Mouse (Mus musculus) forebrain, embryonic 12.5 days (tissue): ENCODE measurements around the gene H2-M5. TPM values are rescaled to one million over a fixed set of nuclear protein-coding genes. Genes with fewer than 3 reads are reported as not detected.
"Not testable (repeated sequence)": the region's sequence is repeated elsewhere in the genome, so short reads cannot be mapped to it uniquely, and the experiment has no call there.

Experiments
- ATAC-seq: fragments of 200-750 bp; cut with Nextera tagmentation; 2 replicates; pipeline ENCODE4 v1.8.0; 2017; ENCODE audit warnings: moderate TSS enrichment; ENCODE audit not compliant: low FRiP score
- H3K27ac ChIP-seq: fragments of 300-500 bp; sonication (generic); 2 replicates; pipeline ENCODE4 v1.5.1; 2016; ENCODE audit warnings: mild to moderate bottlenecking
- H3K27me3 ChIP-seq: fragments of 300-500 bp; sonication (generic); 2 replicates; pipeline ENCODE4 v1.6.1; 2016; ENCODE audit warnings: mild to moderate bottlenecking
- H3K36me3 ChIP-seq: fragments of 300-500 bp; sonication (generic); replicated peaks from 2 replicates; pipeline ENCODE4 v1.6.1; 2016; ENCODE audit warnings: mild to moderate bottlenecking
- H3K4me1 ChIP-seq: fragments of 300-500 bp; sonication (generic); 2 replicates; pipeline ENCODE4 v1.6.1; 2016
- H3K4me2 ChIP-seq: fragments of 300-500 bp; sonication (generic); 2 replicates; pipeline ENCODE4 v1.6.1; 2016; ENCODE audit warnings: mild to moderate bottlenecking, moderate library complexity
- H3K4me3 ChIP-seq: fragments of 300-500 bp; sonication (generic); replicated peaks from 2 replicates; pipeline ENCODE4 v1.5.1; 2016; ENCODE audit warnings: mild to moderate bottlenecking
- H3K9ac ChIP-seq: fragments of 300-500 bp; sonication (generic); 2 replicates; pipeline ENCODE4 v1.6.1; 2016; ENCODE audit warnings: mild to moderate bottlenecking
- H3K9me3 ChIP-seq: fragments of 300-500 bp; sonication (generic); 2 replicates; pipeline ENCODE4 v1.6.1; 2016
- WGBS: fragments of 180-500 bp; shearing (Covaris S2); methylation state at CpG from one replicate; pipeline ENCODE4 v1.1.7; 2016; 5-methylcytosine and 5-hydroxymethylcytosine counted together
- polyA plus RNA-seq: library from polyadenylated mRNA; unstranded; fragments of >200 nt; fragmentation: Nextera tagmentation; extraction: Ambion mirVana; gene quantifications from 2 replicates; pipeline ENCODE4 v1.2.1, GENCODE M21; 2016

Gene H2-M5
- polyA plus RNA-seq, 1 experiment from 2014 or later: 1.6 TPM

GRCm38 (mm10) chr17:36990630-36991029 lies 1.3 kb upstream of the H2-M5 start:
- WGBS: 91% methylated on average over 6 of the region's 6 CpGs
- H3K4me1 ChIP-seq, H3K36me3 ChIP-seq, H3K4me2 ChIP-seq, H3K9me3 ChIP-seq, H3K9ac ChIP-seq, H3K27ac ChIP-seq, H3K4me3 ChIP-seq, ATAC-seq: not testable (repeated sequence)
- peaks cover 28% of the 10 kb centered on the region for H3K27me3 ChIP-seq

DNA sequence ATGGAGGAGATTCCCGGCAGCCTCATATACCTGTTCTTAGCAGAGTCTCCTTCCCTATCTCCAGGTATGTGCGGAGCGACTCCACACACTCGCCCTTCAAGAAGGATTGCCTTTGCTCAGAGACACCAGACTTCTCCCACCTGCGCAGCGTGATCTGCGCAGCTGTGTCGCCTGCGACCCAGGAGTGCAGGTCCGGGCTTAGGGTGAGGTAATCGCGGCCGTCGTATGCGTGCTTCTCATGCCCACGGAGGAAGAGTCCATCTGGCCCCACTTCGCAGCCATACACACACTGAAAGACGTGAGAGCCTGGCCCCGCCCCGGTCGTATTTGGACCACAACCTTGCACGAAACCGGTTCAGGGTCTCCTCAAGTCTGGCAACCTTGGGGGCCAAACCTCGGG lies 862 bp downstream of the H2-M5 start:
- WGBS: 5% methylated on average over 24 of the region's 24 CpGs
- H3K9me3 ChIP-seq: no peaks in the 10 kb centered on the region
- H3K27me3 ChIP-seq: peaks cover 28% of the 10 kb centered on the region
- no peaks in the 10 kb centered on the region for H3K4me1 ChIP-seq
- no peaks in the 10 kb centered on the region for H3K36me3 ChIP-seq
- no peak overlapping the region for H3K9ac ChIP-seq
- H3K4me2 ChIP-seq: peak overlapping the region; percentile 10; the same call in 1 of the 2 replicates
- ATAC-seq: no peak
- 0 out of 2 replicates have a peak overlapping the region, but pooled peaks have one; percentile 1 for H3K4me3 ChIP-seq
- no peak overlapping the region for H3K27ac ChIP-seq

GRCm38 (mm10) chr17:36982253-36983155 lies 6.8 kb downstream of the H2-M5 start:
- no peak for ATAC-seq
- Histone ChIP-seq H3K27ac (no peak overlapping the region), H3K4me2 (no peak overlapping the region), H3K27me3 (peaks cover 17% of the 10 kb centered on the region), H3K4me3 (no peak overlapping the region), H3K4me1 (peaks cover 13% of the 10 kb centered on the region), H3K9ac (no peak overlapping the region), H3K9me3 (no peaks in the 10 kb centered on the region), H3K36me3 (no peaks in the 10 kb centered on the region)
- WGBS: 23% methylated on average over 5 of the region's 5 CpGs

DNA sequence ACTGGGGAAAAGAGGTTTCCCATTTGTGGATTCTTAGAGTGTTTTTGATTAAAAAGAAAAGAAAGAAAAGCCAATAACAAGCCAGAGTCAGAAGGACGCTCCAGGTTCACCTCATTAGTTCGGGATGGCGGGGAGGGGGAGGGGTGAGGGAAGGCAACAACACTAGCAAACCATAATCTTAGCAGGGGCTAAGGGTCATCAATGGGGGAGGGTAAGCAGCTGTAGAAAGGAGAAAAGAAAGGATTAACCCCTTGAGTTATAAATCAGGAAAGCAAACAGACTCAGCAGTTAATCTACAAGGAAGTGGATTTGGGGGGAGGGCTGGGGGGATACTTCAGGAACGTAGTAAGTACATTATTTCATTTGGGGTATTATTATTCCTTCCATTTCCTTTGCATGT lies 7.5 kb downstream of the H2-M5 start:
- Histone ChIP-seq H3K4me1 (peaks cover 13% of the 10 kb centered on the region), H3K36me3 (no peaks in the 10 kb centered on the region), H3K4me3 (no peak overlapping the region), H3K4me2 (no peak overlapping the region), H3K9ac (no peak overlapping the region), H3K9me3 (no peaks in the 10 kb centered on the region), H3K27ac (no peak overlapping the region), H3K27me3 (0 out of 2 replicates have a peak, but pooled peaks cover 13% of the 10 kb centered on the region)
- 7% methylated on average over 4 of the region's 4 CpGs for WGBS
- no peak for ATAC-seq

DNA sequence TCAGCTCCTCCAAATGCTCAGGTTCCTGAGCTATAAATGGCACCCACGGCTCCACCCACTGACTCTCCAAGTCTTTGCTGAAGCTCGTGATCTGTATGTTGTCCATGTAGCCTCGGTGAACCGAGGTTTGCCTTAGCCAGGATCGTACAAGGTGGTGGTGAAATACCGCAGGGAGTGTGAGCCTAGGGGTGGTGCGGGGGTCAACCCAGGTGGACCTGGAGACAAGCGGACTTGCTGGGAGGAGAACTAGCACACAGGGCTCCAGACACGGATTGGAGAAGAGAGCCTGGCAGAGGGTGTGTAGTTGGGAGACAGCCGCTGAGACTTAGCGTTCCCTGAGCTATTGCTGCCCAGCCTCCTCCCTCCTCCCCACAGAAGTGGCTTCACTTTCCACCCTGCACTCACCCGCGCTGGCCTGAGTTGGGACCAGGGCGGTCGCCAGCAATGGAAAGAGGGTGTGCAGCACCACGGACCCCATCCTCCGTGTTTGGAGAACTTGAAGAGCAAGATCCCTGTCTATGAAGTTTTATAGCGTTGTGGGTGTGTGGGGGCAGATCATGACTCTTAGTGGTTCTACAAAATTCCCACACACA lies 8.0 kb downstream of the H2-M5 start, which contains the start of gene 2410137M14Rik:
2410137M14Rik (minus strand) TSS at position 17 of the 593 bp plus-strand sequence.
- no peak within 1 kb of the TSS for H3K4me3 ChIP-seq
- 0 out of 2 replicates have a peak, but pooled peaks cover 13% of the 10 kb centered on the region for H3K27me3 ChIP-seq
- 18% methylated on average over 18 of the region's 18 CpGs for WGBS
- no peak within 1 kb of the TSS for H3K27ac ChIP-seq
- H3K9me3 ChIP-seq: no peaks in the 10 kb centered on the region
- no peak for ATAC-seq
- H3K4me2 ChIP-seq: no peak within 1 kb of the TSS
- no peak within 1 kb of the TSS for H3K9ac ChIP-seq
- no peaks in the 10 kb centered on the region for H3K36me3 ChIP-seq
- peaks cover 13% of the 10 kb centered on the region for H3K4me1 ChIP-seq

- no peak for ATAC-seq
- Histone ChIP-seq H3K36me3 (no peaks in the 10 kb centered on the region), H3K9ac (no peak overlapping the region), H3K27ac (no peak overlapping the region), H3K4me1 (no peaks in the 10 kb centered on the region), H3K27me3 (no peaks in the 10 kb centered on the region), H3K4me2 (no peak overlapping the region), H3K4me3 (no peak overlapping the region), H3K9me3 (no peaks in the 10 kb centered on the region)
- WGBS: 78% methylated on average over 8 of the region's 8 CpGs
Measured at GRCm38 (mm10) chr17:36973271-36973787, 16.0 kb downstream of the H2-M5 start.

- 81% methylated on average over 3 of the region's 3 CpGs for WGBS
Measured at GRCm38 (mm10) chr17:36972791-36973190, 16.5 kb downstream of the H2-M5 start.

DNA sequence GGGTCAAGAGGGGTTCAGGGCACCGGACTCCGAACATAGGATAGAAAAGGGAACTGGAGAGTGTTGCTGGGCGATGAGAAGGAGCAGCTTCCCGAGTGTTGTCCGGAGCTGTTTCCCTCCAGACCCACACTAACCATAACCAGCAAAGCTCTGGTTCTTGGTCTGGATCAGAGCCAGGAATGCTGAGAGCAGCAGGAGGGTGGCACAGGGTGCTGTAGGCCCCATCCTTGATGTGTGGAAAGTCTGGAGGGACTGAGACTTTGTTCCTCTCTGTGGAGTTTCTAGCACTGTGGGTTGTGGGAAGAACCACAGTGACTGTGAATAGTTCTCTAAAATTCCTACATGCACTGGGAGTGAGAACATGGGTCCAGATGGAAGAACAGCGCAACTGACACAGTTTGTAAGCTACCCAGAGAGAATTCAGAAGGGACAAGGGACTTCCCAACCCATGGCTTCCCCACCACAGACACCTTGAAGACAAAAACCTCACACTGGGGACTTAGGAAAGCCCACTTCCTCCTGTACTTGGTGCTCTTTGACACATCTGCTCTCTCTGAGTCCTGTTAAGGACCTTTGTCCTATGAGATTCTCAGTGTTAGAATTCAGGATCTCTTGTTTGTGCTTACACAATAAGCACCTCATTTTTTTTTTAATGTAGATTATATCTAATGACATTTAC lies 18.0 kb downstream of the H2-M5 start:
- no peak for ATAC-seq
- Histone ChIP-seq H3K4me2 (no peak overlapping the region), H3K36me3 (no peaks in the 10 kb centered on the region), H3K4me3 (no peak overlapping the region), H3K9ac (no peak overlapping the region), H3K27ac (no peak overlapping the region), H3K9me3 (no peaks in the 10 kb centered on the region), H3K4me1 (no peaks in the 10 kb centered on the region), H3K27me3 (no peaks in the 10 kb centered on the region)
- WGBS: 93% methylated on average over 6 of the region's 6 CpGs

More at GRCm38 (mm10) chr17:36972791-36973190, 16.5 kb downstream of the H2-M5 start:
- Histone ChIP-seq H3K9me3 (no peaks in the 10 kb centered on the region), H3K4me2 (no peak overlapping the region), H3K36me3 (no peaks in the 10 kb centered on the region), H3K27me3 (no peaks in the 10 kb centered on the region), H3K9ac (no peak overlapping the region), H3K4me1 (no peaks in the 10 kb centered on the region), H3K4me3 (no peak overlapping the region), H3K27ac (no peak overlapping the region)
- no peak for ATAC-seq

GRCm38 (mm10) chr17:36970316-36970890 lies 18.9 kb downstream of the H2-M5 start:
- ATAC-seq: no peak
- H3K4me2 ChIP-seq: no peak overlapping the region
- WGBS: 85% methylated on average over 14 of the region's 14 CpGs

DNA sequence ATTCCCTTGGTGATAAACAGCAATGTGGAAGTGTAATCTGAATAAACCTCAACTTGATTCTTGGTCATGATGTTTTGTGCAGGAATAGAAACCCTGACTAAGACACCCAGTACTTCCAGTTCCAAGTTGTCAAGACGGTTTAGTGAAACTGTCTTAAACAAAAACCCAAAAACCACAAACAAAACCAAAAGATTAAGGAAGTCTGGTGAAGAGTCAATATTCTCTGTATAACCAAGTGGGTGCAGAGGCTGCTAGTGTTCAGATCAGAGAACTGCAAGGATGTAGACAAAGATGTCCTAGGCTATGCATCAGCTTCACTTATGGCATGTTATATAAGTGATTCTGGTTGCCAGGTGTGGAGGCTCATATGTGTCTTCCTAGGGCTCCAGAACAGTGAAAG lies 22.5 kb downstream of the H2-M5 start:
- no peaks in the 10 kb centered on the region for H3K27me3 ChIP-seq
- WGBS: 81% methylated on average over 1 of the region's 1 CpGs
- H3K4me3 ChIP-seq: no peak overlapping the region
- H3K9ac ChIP-seq: no peak overlapping the region
- ATAC-seq: no peak
- no peaks in the 10 kb centered on the region; the same call in 1 of the 2 replicates for H3K36me3 ChIP-seq
- H3K9me3 ChIP-seq: no peaks in the 10 kb centered on the region
- no peak overlapping the region for H3K27ac ChIP-seq
- no peak overlapping the region for H3K4me2 ChIP-seq
- H3K4me1 ChIP-seq: no peaks in the 10 kb centered on the region

More at GRCm38 (mm10) chr17:36970316-36970890, 18.9 kb downstream of the H2-M5 start:
- Histone ChIP-seq H3K36me3 (no peaks in the 10 kb centered on the region), H3K9me3 (no peaks in the 10 kb centered on the region), H3K27me3 (no peaks in the 10 kb centered on the region), H3K27ac (no peak overlapping the region), H3K9ac (no peak overlapping the region), H3K4me3 (no peak overlapping the region), H3K4me1 (no peaks in the 10 kb centered on the region)

DNA sequence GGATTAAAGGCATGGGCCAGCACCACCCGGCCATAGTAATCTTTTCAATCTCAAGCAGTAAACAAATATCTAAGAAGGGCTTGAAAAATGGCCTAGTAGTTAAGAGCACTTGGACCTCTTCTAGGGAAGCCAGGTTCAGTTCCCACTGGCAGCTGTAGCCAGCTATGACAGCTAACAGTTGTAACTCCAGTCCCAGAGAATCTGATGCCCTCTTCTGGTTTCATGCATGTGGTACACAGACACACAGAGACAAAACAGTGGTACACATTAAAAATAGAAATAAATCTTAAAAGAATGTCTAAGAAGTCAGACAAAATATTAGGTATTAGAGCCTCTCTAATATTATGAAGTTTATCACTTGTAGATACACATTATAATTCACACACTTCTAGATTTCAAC lies 28.2 kb downstream of the H2-M5 start:
- Histone ChIP-seq H3K4me2 (no peak overlapping the region), H3K27ac (no peak overlapping the region), H3K4me3 (no peak overlapping the region), H3K9me3 (no peaks in the 10 kb centered on the region), H3K36me3 (no peaks in the 10 kb centered on the region; the same call in 1 of the 2 replicates), H3K27me3 (no peaks in the 10 kb centered on the region), H3K9ac (no peak overlapping the region), H3K4me1 (peaks cover 15% of the 10 kb centered on the region)
- ATAC-seq: no peak
- WGBS: 84% methylated on average over 1 of the region's 1 CpGs
